Mouse (Mus musculus) CH12.LX (cell line): ENCODE results near the gene Tbc1d14.

ENCODE experiments used
- BHLHE40 ChIP-seq: IDR thresholded peaks from 2 replicates; pipeline ENCODE4 v1.6.1; 2011; ENCODE audit warnings: mild to moderate bottlenecking, low read depth, low read length, improper control_type of control experiment
- GABPA ChIP-seq: IDR thresholded peaks from 2 replicates; pipeline ENCODE4 v1.6.1; 2012; ENCODE audit warnings: low read depth, low read length, improper control_type of control experiment, inconsistent platforms; ENCODE audit not compliant: insufficient replicate concordance
- IRF4 ChIP-seq: IDR thresholded peaks from 2 replicates; pipeline ENCODE4 v1.6.1; 2014; ENCODE audit warnings: low read depth, mild to moderate bottlenecking, inconsistent platforms, low read length, improper control_type of control experiment
- NRF1 ChIP-seq: IDR thresholded peaks from 2 replicates; pipeline ENCODE4 v1.6.1; 2014; ENCODE audit warnings: low read depth, mild to moderate bottlenecking, inconsistent platforms, low read length, improper control_type of control experiment, moderate library complexity
- POLR2A ChIP-seq: IDR thresholded peaks from 2 replicates; pipeline ENCODE4 v1.6.1; 2011; ENCODE audit warnings: low read depth, mild to moderate bottlenecking, improper control_type of control experiment, low read length
- POLR2AphosphoS2 ChIP-seq: IDR thresholded peaks from 2 replicates; pipeline ENCODE4 v1.6.1; 2011; ENCODE audit warnings: low read depth, low read length, improper control_type of control experiment
- RCOR1 ChIP-seq: conservative IDR thresholded peaks from 2 replicates; pipeline ENCODE4 v1.6.1; 2012; ENCODE audit warnings: low read depth, mild to moderate bottlenecking, inconsistent platforms, low read length, improper control_type of control experiment
- TBP ChIP-seq: conservative IDR thresholded peaks from 2 replicates; pipeline ENCODE4 v1.6.1; 2011; ENCODE audit warnings: low read depth, low read length, improper control_type of control experiment
- TCF12 ChIP-seq: IDR thresholded peaks from 2 replicates; pipeline ENCODE4 v1.6.1; 2014; ENCODE audit warnings: low read depth, mild to moderate bottlenecking, inconsistent platforms, low read length, improper control_type of control experiment
- USF1 ChIP-seq: IDR thresholded peaks from 2 replicates; pipeline ENCODE4 v1.6.1; 2014; ENCODE audit warnings: low read depth, mild to moderate bottlenecking, inconsistent platforms, low read length, improper control_type of control experiment
- USF2 ChIP-seq: conservative IDR thresholded peaks from 2 replicates; pipeline ENCODE4 v1.6.1; 2011; ENCODE audit warnings: low read depth, low read length, improper control_type of control experiment
- ZKSCAN1 ChIP-seq: IDR thresholded peaks from 2 replicates; pipeline ENCODE4 v1.6.1; 2012; ENCODE audit warnings: low read depth, inconsistent platforms, low read length, improper control_type of control experiment, borderline replicate concordance
- ZNF384 ChIP-seq: IDR thresholded peaks from 2 replicates; pipeline ENCODE4 v1.6.1; 2012; ENCODE audit warnings: low read depth, low read length, improper control_type of control experiment, inconsistent platforms

DNA sequence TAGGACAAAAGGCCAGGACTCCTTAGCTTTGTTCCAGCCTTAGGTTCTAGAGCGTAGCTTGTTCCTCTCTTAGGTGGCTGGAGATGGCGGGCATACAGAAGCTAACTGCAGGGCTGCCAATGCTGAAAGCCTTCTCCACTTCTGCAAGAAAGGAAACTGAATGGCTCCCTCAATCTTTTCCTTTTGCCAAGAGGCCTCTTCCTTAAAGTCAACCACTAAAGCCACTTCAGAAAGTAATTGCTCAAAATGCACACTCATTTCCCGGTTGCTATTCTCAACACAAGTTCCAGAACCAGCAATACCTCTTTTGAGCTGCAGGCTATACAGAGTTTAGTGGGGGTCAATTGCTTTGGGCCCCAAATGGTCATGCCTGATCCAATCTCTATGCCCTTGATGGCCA is 115.6 kb downstream of the Tbc1d14 start:
- no peak for TF ChIP-seq POLR2A
- no peak for TF ChIP-seq NRF1
- no peak for TF ChIP-seq IRF4
- TF ChIP-seq GABPA, result no peak
- no peak for TF ChIP-seq TCF12
- TF ChIP-seq RCOR1, result no peak
- TF ChIP-seq POLR2AphosphoS2, result no peak
- no peak for TF ChIP-seq USF2
- TF ChIP-seq ZKSCAN1, result no peak
- TF ChIP-seq ZNF384, result no peak
- no peak for TF ChIP-seq TBP
- no peak for TF ChIP-seq USF1
- no peak for TF ChIP-seq BHLHE40
